Mouse (Mus musculus) ES-Bruce4 (cell line): ENCODE results near the gene Cct8l1. TPM values are rescaled to one million over a fixed set of nuclear protein-coding genes. Genes with fewer than 3 reads are reported as not detected.

Source experiments
- H3K27ac ChIP-seq: 2 replicates; pipeline ENCODE4 v1.5.1; 2012; ENCODE audit warnings: low read length, inconsistent platforms; ENCODE audit not compliant: insufficient read depth
- H3K27me3 ChIP-seq: 2 replicates; pipeline ENCODE4 v1.6.1; 2012; ENCODE audit warnings: mild to moderate bottlenecking, low read length, inconsistent platforms; ENCODE audit not compliant: control insufficient read depth, poor library complexity, insufficient read depth, severe bottlenecking
- H3K36me3 ChIP-seq: 2 replicates; pipeline ENCODE4 v1.6.1; 2012; ENCODE audit warnings: inconsistent platforms, mild to moderate bottlenecking, low read length, moderate library complexity; ENCODE audit not compliant: control insufficient read depth, poor library complexity, insufficient read depth, severe bottlenecking
- H3K4me1 ChIP-seq: one replicate; pipeline ENCODE4 v1.8.1; 2011; ENCODE audit warnings: low read length; ENCODE audit not compliant: control insufficient read depth, insufficient read depth
- H3K4me3 ChIP-seq: 2 replicates; pipeline ENCODE4 v1.5.1; 2011; ENCODE audit warnings: low read depth, mild to moderate bottlenecking, low read length
- H3K9ac ChIP-seq: 2 replicates; pipeline ENCODE4 v1.6.1; 2012; ENCODE audit warnings: low read depth, mild to moderate bottlenecking, inconsistent platforms; ENCODE audit not compliant: poor library complexity, severe bottlenecking
- H3K9me3 ChIP-seq: replicated peaks from 2 replicates; pipeline ENCODE4 v1.6.1; 2012; ENCODE audit warnings: mild to moderate bottlenecking, low read length, inconsistent platforms; ENCODE audit not compliant: control insufficient read depth, poor library complexity, insufficient read depth, severe bottlenecking
- CTCF ChIP-seq: IDR thresholded peaks from one replicate; pipeline ENCODE4 v1.8.1; 2011; ENCODE audit warnings: low read depth, low read length
- EP300 ChIP-seq: IDR thresholded peaks from 2 replicates; pipeline ENCODE4 v1.6.1; 2011; ENCODE audit warnings: low read depth, low read length; ENCODE audit not compliant: insufficient read depth
- POLR2A ChIP-seq: IDR thresholded peaks from one replicate; pipeline ENCODE4 v1.8.1; 2011; ENCODE audit warnings: low read length; ENCODE audit not compliant: insufficient read depth
- polyA plus RNA-seq: library from polyadenylated mRNA; stranded (reverse); fragments of >200 nt; gene quantifications from 2 replicates; pipeline ENCODE4 v1.2.4, GENCODE M21; 2011; ENCODE audit warnings: low read depth; ENCODE audit not compliant: missing spikeins, insufficient read depth, insufficient read length

Cct8l1 gene
- polyA plus RNA-seq, 1 experiment = not detected

GRCm38 (mm10) chr5:25497720-25498345, 18.0 kb upstream of the Cct8l1 start:
- Histone ChIP-seq H3K27ac (no peak overlapping the region), H3K27me3 (no peaks in the 10 kb centered on the region), H3K4me3 (peak overlapping the region; percentile 64), H3K9ac (peak overlapping the region; percentile 97), H3K9me3 (no peaks in the 10 kb centered on the region), H3K36me3 (no peaks in the 10 kb centered on the region), H3K4me1 (no peaks in the 10 kb centered on the region)
- TF ChIP-seq EP300 (no peak), CTCF (no peak), POLR2A (no peak)

DNA sequence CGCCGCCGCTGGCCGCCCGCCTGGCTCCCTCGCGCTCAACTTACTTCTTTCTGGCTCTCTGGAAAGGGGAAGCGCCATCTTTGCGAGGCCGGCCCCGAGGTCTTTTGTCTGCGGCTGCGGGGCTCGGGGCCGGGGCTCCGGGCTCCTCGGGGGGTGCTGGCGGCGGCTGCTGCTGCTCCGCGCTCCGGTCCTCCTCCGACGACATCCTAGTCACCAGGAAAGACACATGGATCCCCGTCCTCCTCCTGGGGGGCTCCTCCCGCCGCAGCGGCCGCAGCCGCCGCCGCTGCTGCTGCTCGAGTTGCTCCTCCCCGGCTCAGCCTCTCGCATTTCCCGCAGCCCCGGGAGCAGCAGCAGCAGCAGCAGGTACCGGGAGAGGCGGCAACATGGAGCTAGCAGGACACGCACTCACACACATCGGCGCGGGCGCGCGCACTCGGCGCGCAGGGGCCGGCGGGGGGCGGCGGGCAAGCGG, 17.5 kb upstream of the Cct8l1 start, which contains the start of gene Kmt2c:
Gene Kmt2c, minus strand, starts transcription at position 438 of the 475 bp plus-strand sequence.
- peak within 1 kb of the TSS; percentile 93 for H3K4me3 ChIP-seq
- no peaks in the 10 kb centered on the region for H3K36me3 ChIP-seq
- peak within 1 kb of the TSS; percentile 97 for H3K9ac ChIP-seq
- H3K27ac ChIP-seq = peak within 1 kb of the TSS; percentile 76
- H3K27me3 ChIP-seq = no peaks in the 10 kb centered on the region
- H3K9me3 ChIP-seq = no peaks in the 10 kb centered on the region
- no peaks in the 10 kb centered on the region for H3K4me1 ChIP-seq
- no peak for TF ChIP-seq POLR2A
- no peak for TF ChIP-seq EP300
- TF ChIP-seq CTCF = no peak

DNA sequence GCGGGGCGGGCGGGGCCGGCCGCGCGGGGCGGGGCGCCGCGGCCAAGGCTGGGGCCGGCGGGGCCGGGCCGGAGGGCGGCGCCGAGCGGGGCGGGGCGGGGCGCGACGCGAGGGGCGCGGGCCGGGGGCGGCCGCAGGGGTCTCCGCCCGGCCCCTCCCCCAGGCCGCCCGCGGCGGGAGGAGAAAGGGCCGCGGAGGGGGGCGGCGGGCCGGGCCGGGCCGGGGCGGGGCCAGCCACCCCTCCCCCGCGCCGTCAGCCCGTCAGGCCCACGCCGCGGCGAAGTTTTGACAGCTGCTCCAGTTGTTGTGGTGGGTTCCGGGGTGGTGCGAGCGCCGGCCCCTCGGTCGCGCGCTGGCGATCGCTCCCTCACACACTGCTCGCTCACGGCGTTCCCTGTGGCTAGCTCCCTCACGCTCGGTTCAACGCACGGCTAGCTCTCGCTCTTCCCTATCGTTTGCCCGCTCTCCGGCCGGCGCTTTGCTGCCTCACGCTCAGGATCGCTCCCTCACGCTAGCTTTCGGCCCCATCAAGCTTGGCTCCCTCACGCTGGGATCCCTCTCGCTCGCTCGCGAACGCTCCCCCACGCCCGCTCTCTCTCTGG, 16.9 kb upstream of the Cct8l1 start:
- Histone ChIP-seq H3K4me3 (peak overlapping the region; percentile 88), H3K27ac (peak overlapping the region; percentile 76), H3K9me3 (no peaks in the 10 kb centered on the region), H3K9ac (peak overlapping the region; percentile 97), H3K27me3 (no peaks in the 10 kb centered on the region), H3K36me3 (no peaks in the 10 kb centered on the region), H3K4me1 (no peaks in the 10 kb centered on the region)
- 0 out of 2 replicates have a peak, but pooled peaks have one; percentile 26 for TF ChIP-seq EP300
- no peak for TF ChIP-seq POLR2A

GRCm38 (mm10) chr5:25499423-25500398, 16.2 kb upstream of the Cct8l1 start:
- Histone ChIP-seq H3K4me1 (no peaks in the 10 kb centered on the region), H3K9me3 (no peaks in the 10 kb centered on the region), H3K27ac (peak overlapping the region; percentile 76), H3K27me3 (no peaks in the 10 kb centered on the region), H3K4me3 (peak overlapping the region; percentile 93), H3K36me3 (no peaks in the 10 kb centered on the region), H3K9ac (peak overlapping the region; percentile 97)
- TF ChIP-seq CTCF (no peak), EP300 (peak; percentile 81)

GRCm38 (mm10) chr5:25500686-25501085, 15.2 kb upstream of the Cct8l1 start:
- no peak overlapping the region for H3K4me3 ChIP-seq

More at GRCm38 (mm10) chr5:25500686-25501085, 15.2 kb upstream of the Cct8l1 start:
- Histone ChIP-seq H3K27ac (no peak overlapping the region), H3K9ac (peak overlapping the region; percentile 97; the same call in 1 of the 2 replicates), H3K9me3 (no peaks in the 10 kb centered on the region), H3K27me3 (no peaks in the 10 kb centered on the region), H3K4me1 (no peaks in the 10 kb centered on the region), H3K36me3 (no peaks in the 10 kb centered on the region)
- TF ChIP-seq POLR2A = no peak
- no peak for TF ChIP-seq CTCF
- no peak for TF ChIP-seq EP300
